Mouse (Mus musculus) testis, adult 2 months (tissue): ENCODE data around the gene Pard3.

Experiments used
- CTCF ChIP-seq: fragments of 200-500 bp; IDR thresholded peaks from 2 replicates; pipeline ENCODE4 v1.5.1; 2012; ENCODE audit warnings: low read depth, mild to moderate bottlenecking, inconsistent platforms, low read length, moderate library complexity; ENCODE audit not compliant: control insufficient read depth, insufficient read depth, insufficient replicate concordance
- POLR2A ChIP-seq: fragments of 200-500 bp; IDR thresholded peaks from 2 replicates; pipeline ENCODE4 v1.6.1; 2012; ENCODE audit warnings: low read depth, mild to moderate bottlenecking, inconsistent platforms, low read length, moderate library complexity; ENCODE audit not compliant: control insufficient read depth

DNA sequence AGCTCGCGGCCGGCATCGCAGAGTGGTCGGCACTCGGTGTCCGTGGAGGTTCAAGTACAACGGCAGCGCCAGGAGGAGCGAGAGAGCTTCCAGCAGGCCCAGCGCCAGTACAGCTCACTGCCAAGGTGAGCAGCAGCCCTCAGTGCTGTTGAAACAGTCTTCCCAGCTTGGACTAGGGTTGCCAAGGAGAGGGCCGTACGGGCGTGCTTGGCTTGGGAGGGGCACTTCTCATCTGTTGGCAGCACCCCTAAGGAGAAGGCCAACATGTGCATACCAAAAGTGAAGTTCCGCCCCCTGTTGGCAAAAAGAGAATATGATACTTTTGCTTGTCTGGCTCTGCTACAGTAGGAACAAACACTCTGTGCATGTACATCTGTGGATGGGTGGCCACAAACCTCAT, 539.4 kb downstream of the Pard3 start:
- TF ChIP-seq CTCF (no peak), POLR2A (no peak)
